Mouse (Mus musculus): ENCODE results near the gene Ppp6r2.

GRCm38 (mm10) chr15:89215611-89216233 lies 4.4 kb downstream of the Ppp6r2 start:
- TF ChIP-seq CTCF (IDR thresholded peaks at IDR 0.05; ENCODE audit: low read depth), result no peak
- no peak for TF ChIP-seq EP300 (IDR thresholded peaks at IDR 0.05; ENCODE audit: low read depth)

Measured in heart, postnatal 0 days (tissue).